Mouse (Mus musculus) midbrain, postnatal 0 days (tissue): ENCODE results near the gene Cxxc4. TPM values are rescaled to one million over a fixed set of nuclear protein-coding genes. Genes with fewer than 3 reads are reported as not detected.
A peak's percentile ranks its signal among the peaks of the same experiment; 100 is the strongest.

ENCODE experiments used
- ATAC-seq: fragments of 200-750 bp; cut with Nextera tagmentation; 2 replicates; pipeline ENCODE4 v1.8.0; 2017; ENCODE audit warnings: moderate number of reproducible peaks, mild to moderate bottlenecking, moderate TSS enrichment, moderate library complexity; ENCODE audit not compliant: low FRiP score
- DNase-seq: peaks from one replicate; pipeline ENCODE4 v3.0.0-alpha.2; 2015; ENCODE audit warnings: low spot score
- H3K27ac ChIP-seq: fragments of 300-500 bp; sonication (generic); 2 replicates; pipeline ENCODE4 v1.5.1; 2014; ENCODE audit warnings: low read depth, mild to moderate bottlenecking, low read length, mixed read lengths
- H3K27me3 ChIP-seq: fragments of 300-500 bp; sonication (generic); 2 replicates; pipeline ENCODE4 v1.6.1; 2014; ENCODE audit warnings: low read length, control low read depth, mixed read lengths; ENCODE audit not compliant: insufficient read depth
- H3K36me3 ChIP-seq: fragments of 300-500 bp; sonication (generic); 2 replicates; pipeline ENCODE4 v1.6.1; 2014; ENCODE audit warnings: low read length, control low read depth, mixed read lengths; ENCODE audit not compliant: insufficient read depth
- H3K4me1 ChIP-seq: fragments of 300-500 bp; sonication (generic); 2 replicates; pipeline ENCODE4 v1.6.1; 2014; ENCODE audit warnings: mild to moderate bottlenecking, control low read depth, antibody characterized with exemption, low read length, mixed read lengths; ENCODE audit not compliant: insufficient read depth
- H3K4me2 ChIP-seq: fragments of 300-500 bp; sonication (generic); 2 replicates; pipeline ENCODE4 v1.6.1; 2014; ENCODE audit warnings: low read depth, mild to moderate bottlenecking, low read length, mixed read lengths; ENCODE audit not compliant: poor library complexity, severe bottlenecking
- H3K4me3 ChIP-seq: fragments of 300-500 bp; sonication (generic); 2 replicates; pipeline ENCODE4 v1.5.1; 2014; ENCODE audit warnings: low read depth, mild to moderate bottlenecking, low read length, moderate library complexity
- H3K9ac ChIP-seq: fragments of 300-500 bp; sonication (generic); replicated peaks from 2 replicates; pipeline ENCODE4 v1.6.1; 2014; ENCODE audit warnings: mild to moderate bottlenecking, low read length, moderate library complexity, mixed read lengths; ENCODE audit not compliant: poor library complexity, severe bottlenecking
- H3K9me3 ChIP-seq: fragments of 300-500 bp; sonication (generic); 2 replicates; pipeline ENCODE4 v1.6.1; 2016; ENCODE audit warnings: low read length, control low read depth
- CTCF ChIP-seq: IDR thresholded peaks from 2 replicates; pipeline ENCODE4 v1.5.1; 2016; ENCODE audit warnings: antibody characterized with exemption, mild to moderate bottlenecking
- WGBS: fragments of 180-500 bp; shearing (Covaris S2); extraction: QIAGEN DNeasy Blood & Tissue Kit; methylation state at CpG from one replicate; pipeline ENCODE4 v1.1.7; 2014; 5-methylcytosine and 5-hydroxymethylcytosine counted together
- polyA plus RNA-seq: library from polyadenylated mRNA; unstranded; fragments of >200 nt; fragmentation: Nextera tagmentation; extraction: Ambion mirVana; gene quantifications from 2 replicates; pipeline ENCODE4 v1.2.1, GENCODE M21; 2015
- total RNA-seq: library from RNA; depleted of rRNA; stranded (reverse); fragments of >200 nt; gene quantifications from 2 replicates; pipeline ENCODE4 v1.2.3, GENCODE M21; 2014; rRNA removed

The Cxxc4 gene
- total RNA-seq, result 55.6 and 64.3 TPM in 2 replicates
- 35.9 and 39.6 TPM in 2 replicates for polyA plus RNA-seq

GRCm38 (mm10) chr3:134236414-134237112, at the start of gene Cxxc4:
Gene Cxxc4 (plus strand): TSS chr3:134236484.
- Histone ChIP-seq H3K4me2 (peak within 1 kb of the TSS; percentile 86), H3K4me1 (no peaks in the 10 kb centered on the region), H3K27ac (peak within 1 kb of the TSS; percentile 99), H3K36me3 (no peaks in the 10 kb centered on the region), H3K9ac (peak within 1 kb of the TSS; percentile 90), H3K4me3 (peak within 1 kb of the TSS; percentile 75), H3K9me3 (no peaks in the 10 kb centered on the region), H3K27me3 (no peaks in the 10 kb centered on the region)
- no peak for TF ChIP-seq CTCF
- ATAC-seq (peak; percentile 86), DNase-seq (no peak)
- WGBS, result under 1% methylated on average over 13 of the region's 22 CpGs

GRCm38 (mm10) chr3:134188979-134189946, 47.0 kb upstream of the Cxxc4 start:
- WGBS, result 39% methylated on average over 12 of the region's 12 CpGs
- Histone ChIP-seq H3K9ac (no peak overlapping the region), H3K4me1 (no peaks in the 10 kb centered on the region), H3K4me2 (peak overlapping the region; percentile 43), H3K27me3 (no peaks in the 10 kb centered on the region), H3K36me3 (no peaks in the 10 kb centered on the region), H3K9me3 (no peaks in the 10 kb centered on the region), H3K4me3 (peak overlapping the region; percentile 26), H3K27ac (no peak overlapping the region)
- ATAC-seq (no peak), DNase-seq (peak; percentile 19)
- no peak for TF ChIP-seq CTCF

- no peaks in the 10 kb centered on the region for H3K36me3 ChIP-seq
- H3K4me1 ChIP-seq, result no peaks in the 10 kb centered on the region
- DNase-seq (peak; percentile 36), ATAC-seq (no peak; the same call in 1 of the 2 replicates)
- 28% methylated on average over 11 of the region's 11 CpGs for WGBS
- no peaks in the 10 kb centered on the region for H3K27me3 ChIP-seq
- no peak overlapping the region for H3K9ac ChIP-seq
- H3K4me2 ChIP-seq, result peak overlapping the region; percentile 43
- no peaks in the 10 kb centered on the region for H3K9me3 ChIP-seq
- no peak for TF ChIP-seq CTCF
- H3K27ac ChIP-seq, result no peak overlapping the region
- peak overlapping the region; percentile 26 for H3K4me3 ChIP-seq
Measured at GRCm38 (mm10) chr3:134190046-134190445, 46.2 kb upstream of the Cxxc4 start.

- ATAC-seq (no peak), DNase-seq (no peak)
- H3K27me3 ChIP-seq, result no peaks in the 10 kb centered on the region
- no peaks in the 10 kb centered on the region for H3K4me1 ChIP-seq
- H3K36me3 ChIP-seq, result no peaks in the 10 kb centered on the region
- no peaks in the 10 kb centered on the region for H3K9me3 ChIP-seq
- no peak overlapping the region for H3K4me2 ChIP-seq
- no peak overlapping the region for H3K27ac ChIP-seq
- TF ChIP-seq CTCF, result no peak
- 74% methylated on average over 9 of the region's 9 CpGs for WGBS
- H3K4me3 ChIP-seq, result no peak overlapping the region
- H3K9ac ChIP-seq, result no peak overlapping the region
Measured at GRCm38 (mm10) chr3:134199892-134200291, 36.4 kb upstream of the Cxxc4 start.

GRCm38 (mm10) chr3:134206624-134207023, 29.7 kb upstream of the Cxxc4 start:
- H3K36me3 ChIP-seq, result no peaks in the 10 kb centered on the region
- no peak overlapping the region for H3K4me3 ChIP-seq
- H3K4me1 ChIP-seq, result no peaks in the 10 kb centered on the region
- no peak for TF ChIP-seq CTCF
- H3K4me2 ChIP-seq, result no peak overlapping the region
- DNase-seq (no peak), ATAC-seq (no peak)
- no peaks in the 10 kb centered on the region for H3K9me3 ChIP-seq
- H3K27ac ChIP-seq, result no peak overlapping the region
- H3K9ac ChIP-seq, result no peak overlapping the region
- WGBS, result 93% methylated on average over 3 of the region's 3 CpGs
- no peaks in the 10 kb centered on the region for H3K27me3 ChIP-seq
